Mouse (Mus musculus) 3134 (cell line): Measurements from ENCODE around the gene Ucp3.

Source experiments
- DNase-seq: peaks from one replicate; pipeline ENCODE4 v3.0.0-alpha.2; 2011; ENCODE audit warnings: low spot score; ENCODE audit not compliant: insufficient read length; ENCODE audit errors: extremely low read depth

Gene Ucp3

DNA sequence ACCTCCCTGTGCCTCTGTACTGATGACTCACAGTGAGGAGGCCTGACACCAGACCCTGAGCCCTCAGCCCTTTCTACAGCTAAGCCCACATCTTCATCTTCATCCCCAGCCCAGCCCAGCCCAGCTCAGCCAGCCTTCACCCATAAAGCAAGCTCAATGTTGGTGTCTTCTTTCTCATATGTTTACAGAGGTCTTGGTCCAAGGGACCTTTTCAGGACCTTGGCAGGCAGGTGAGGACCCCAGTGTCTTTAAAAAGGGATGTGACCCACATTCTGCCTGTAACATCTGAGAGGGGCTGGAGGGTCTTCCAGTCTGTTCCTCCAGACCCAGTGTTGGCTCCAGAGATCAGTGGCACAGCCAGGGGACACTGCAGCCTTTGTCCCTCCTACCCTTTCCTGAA is 26.7 kb downstream of the Ucp3 start:
- DNase-seq: no peak

DNA sequence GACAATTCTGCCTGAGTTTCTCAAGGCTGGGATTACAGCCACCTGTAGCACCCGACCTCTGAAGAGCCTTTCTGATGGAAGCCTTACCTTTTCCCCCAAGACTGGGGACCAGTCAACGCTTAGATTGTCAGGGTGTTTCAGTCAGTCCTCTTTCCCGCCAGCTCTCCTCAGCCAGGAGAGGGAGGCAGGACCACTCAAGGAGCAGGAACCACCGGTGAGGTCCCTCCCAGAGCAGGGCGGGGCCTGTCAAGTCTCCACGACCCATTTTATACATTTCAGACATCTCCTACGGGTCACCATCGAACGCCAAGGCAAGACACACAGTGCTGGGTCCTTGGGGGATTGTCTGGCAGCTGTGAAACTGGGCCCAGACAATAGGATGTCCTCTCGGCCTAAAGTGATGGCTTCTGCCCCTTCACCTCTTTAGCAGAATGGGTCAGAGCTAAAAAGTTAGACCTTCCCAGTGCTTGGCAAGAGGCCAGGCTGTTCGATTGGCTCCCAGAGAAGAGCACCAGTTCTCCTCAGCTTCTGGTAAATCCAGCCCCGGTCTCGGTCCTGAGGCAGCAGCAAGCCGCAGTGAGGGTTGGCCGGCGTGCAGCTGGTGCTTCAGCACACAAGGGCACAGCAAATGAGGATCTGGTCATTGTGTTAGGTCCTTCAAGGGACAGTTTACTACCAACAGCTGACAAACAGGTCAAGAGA is 27.6 kb downstream of the Ucp3 start:
- DNase-seq: no peak

DNA sequence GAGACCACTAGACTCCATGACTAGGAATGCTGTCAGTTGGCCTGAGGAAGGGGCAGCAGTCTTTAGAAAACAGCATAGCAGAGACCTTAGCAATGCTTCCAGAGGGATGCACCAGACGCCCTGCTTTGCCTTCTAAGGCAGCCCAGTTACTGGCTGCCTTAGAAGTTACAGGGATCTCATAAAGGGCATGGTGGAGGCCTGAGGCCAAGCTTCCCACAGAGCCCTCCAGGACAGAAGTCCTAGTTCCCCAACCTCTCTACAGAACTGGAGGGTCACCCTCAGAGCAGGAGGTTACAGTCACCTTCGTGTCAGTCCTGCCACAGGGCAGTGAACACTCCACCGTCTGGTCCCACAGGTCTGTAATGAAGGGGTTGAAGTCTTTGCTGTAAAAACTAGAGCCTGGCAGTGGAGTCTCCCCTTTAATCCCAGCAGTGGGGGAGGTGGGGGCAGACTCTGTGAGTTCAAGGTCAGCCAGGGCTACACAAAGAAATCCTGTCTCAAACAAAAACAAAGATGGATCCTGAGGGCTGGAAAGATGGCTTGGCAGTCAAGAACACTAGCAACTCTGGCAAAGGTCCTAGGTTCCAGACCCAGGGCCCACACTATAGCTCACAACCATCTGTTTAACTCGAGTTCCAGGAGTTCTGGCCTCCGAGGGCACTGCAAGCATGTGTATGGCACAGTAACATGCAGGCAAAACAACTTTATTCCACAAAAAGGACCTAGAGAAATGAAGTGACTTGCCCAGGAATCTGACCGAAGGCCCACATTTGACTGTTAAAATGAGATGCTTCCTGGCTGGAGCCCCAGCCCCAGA is 28.4 kb downstream of the Ucp3 start:
- no peak for DNase-seq

DNA sequence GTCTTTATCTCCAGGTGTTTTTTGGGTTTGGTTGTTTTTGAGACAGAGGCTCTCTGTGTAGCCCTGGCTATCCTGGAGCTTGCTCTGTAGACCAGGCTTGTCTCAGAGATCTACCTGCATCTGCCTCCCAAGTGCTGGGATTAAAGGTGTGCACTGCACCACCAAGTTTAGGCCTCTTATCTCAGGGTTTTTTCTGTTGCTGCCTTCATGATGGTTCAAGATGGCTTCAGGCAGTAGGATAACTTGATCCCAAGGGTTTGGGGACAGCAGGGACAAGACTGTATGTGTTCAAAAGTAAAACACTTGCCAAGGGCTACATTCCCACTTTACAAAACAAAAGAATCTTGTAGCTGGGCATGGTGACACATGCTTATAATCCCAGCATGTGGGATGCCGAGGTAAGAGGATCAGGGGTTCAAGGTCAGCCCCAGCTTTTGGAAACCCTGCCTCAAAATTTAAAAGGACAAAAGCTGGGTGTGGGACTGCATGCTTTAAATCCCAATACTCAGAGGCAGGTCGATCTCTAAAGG is 29.1 kb downstream of the Ucp3 start:
- DNase-seq: no peak

DNA sequence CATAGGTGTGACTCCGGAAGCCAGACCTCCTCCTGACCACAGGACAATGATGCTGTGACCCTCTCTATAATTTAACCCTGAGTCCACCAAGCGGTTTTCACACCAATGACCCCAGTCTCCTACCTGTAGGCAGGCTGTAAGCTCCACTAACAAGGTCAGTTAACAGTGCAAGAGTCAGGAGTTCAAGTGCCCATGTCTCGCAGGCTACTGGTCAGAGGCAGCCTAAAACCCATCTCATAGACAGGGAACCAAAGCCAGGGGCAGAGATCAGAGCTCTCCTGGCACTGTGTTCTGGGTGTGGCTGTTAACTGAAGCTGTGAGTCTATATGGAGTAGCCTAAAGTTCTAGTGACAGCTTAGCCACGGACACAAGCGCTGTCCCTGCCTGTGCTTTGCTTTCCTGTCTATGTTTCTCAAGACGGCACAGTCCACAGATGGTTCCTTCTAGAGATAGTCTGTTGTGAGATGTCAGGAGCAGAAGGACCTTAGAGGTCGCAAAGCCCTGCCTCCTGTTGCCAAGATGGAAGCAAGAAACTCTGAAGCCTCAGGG is 29.7 kb downstream of the Ucp3 start:
- no peak for DNase-seq

DNA sequence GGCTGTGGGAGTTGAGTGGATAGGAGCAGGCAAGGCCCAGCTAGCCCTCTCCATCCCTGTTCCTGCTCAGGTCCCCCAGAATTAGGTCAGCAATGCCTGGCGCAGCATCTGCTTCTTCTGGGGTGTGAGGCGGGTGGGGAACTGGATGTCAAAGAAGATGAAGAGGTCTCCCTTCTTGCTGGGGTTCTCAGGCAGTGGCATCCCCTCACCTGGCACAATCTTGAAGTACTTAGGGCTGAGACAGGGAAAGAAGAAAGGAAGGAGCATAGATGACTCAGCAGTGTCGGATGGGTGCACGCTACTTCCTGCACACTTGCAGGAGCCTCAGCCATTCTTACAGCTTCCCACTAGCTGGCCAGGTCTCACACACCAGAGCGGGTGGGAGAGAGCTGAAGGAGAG is 30.3 kb downstream of the Ucp3 start:
- no peak for DNase-seq

DNA sequence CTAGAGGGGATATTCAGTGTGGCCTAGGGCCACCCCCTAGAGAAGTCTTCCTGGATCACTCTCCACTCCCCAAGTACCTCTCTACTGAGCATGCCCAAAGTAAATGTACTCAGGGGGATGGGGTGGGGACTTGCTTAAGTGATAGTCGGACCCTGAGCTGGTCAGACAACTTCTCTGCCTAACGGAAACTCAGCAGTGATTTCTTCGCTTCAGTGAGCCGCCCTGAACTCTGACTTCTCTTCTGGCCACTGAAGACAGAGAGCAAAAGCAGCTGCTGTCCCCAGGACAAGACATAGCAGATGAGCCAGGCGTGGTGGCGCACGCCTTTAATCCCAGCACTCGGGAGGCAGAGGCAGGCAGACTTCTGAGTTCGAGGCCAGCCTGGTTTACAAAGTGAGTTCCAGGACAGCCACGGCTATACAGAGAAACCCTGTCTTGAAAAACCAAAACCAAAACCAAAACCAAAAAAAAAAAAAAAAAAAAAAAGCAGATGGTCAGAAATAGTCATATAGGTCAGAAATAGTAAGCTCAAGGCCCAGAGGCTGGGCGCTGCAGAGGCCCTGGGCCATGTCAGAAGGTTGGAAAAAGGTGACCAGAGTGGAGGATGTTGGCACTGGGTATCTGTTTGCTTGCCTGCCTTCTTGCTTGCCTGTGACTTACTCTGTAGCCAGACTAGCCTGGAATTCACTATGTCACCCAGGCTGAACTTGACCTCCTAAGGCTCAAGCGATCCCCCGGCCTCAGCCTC is 32.1 kb downstream of the Ucp3 start:
- no peak for DNase-seq

DNA sequence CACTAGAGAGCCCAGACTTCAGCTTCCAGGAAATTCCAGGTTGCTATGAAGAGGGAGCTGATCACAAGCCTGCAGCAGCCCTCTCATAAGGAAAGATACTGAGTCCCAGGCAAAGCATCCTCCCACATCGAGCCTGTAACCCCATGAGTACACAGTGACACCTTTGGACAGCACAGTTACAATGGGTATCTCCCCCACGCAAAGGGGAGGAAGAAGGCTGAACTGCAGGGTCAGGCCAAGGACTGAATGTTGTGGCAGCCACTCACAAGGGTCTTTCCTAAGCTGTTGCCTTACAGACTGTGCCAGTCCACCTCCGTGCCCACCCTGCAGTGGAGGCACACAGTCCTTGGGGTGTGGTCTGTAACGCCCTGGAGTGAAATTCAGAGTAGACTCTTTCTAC is 33.7 kb downstream of the Ucp3 start:
- DNase-seq: no peak

DNA sequence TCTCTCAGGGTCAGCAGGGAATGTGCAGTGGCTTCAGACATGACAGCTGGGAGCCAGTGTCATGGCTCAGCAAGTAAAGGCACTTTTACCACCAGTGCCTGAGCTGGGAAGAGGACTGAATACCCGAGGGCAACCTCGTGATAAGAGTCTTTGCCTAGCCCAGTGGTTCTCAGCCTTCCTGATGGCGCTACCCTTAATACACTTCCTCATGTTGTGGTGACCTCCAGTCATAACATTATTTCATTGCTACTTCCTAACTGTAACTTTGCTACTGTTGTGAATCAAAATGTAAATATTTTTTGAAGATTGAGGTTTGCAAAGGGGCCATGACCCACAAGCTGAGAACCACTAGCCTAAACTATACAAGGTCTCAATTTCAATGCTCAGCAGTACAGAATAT is 35.9 kb downstream of the Ucp3 start:
- no peak for DNase-seq

DNA sequence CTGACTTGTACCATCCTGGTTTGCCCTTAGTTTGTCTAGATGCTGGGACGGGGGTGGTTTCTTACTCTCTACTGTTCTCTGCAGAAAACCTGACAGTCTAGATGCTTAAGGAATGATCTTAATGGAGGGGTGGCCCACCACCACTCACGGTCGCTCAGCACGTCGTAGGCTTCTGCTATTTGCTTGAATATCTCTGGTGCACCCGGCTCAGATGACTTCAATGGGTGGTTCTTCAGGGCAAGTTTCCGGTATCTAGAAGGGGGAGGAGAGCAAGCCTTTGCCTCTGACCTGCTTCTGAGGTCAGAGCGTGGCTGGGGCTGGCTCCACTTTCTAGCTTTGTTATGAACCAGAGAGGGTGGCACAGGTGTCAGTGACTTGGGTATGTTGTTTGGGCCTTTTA is 38.8 kb downstream of the Ucp3 start:
- no peak for DNase-seq

DNA sequence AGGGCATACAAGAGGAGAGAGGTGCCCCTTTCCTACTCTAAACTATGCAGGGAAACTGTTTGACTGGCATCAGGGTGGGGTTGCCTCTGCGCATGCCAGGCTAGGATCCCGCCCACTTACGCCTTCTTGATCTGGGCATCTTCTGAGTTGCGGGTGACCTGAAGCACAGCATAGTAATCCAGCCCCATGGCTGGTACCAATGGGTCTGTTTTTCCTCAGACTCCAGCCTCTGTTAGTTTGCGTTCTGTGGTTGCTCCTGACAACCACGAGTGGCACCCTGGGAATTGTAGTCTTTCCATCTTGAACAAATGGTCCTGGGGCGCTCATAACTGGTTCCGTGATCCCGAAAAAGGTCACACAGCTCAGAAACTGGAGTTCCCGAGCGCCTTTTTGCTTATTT is 41.8 kb downstream of the Ucp3 start, which contains the start of gene Dnajb13:
Gene Dnajb13, minus strand, starts transcription at position 388 of the 400 bp plus-strand sequence.
- no peak for DNase-seq

DNA sequence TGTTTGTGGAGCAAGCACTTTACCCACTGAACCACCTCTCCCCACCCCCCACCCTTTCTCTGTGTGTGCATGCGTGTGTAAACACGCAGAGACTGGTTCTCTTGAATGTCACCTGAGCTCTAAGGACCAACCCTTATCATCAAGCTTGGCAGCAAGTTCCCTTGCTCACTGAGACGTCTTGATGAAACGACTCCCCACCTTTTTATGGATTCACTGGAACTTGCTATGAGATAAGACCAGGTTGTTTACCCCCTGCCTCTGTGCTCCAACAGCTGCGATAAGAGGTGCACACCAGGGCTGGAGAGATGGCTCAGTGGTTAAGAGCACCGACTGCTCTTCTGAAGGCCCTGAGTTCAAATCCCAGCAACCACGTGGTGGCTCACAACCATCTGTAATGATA is 47.4 kb downstream of the Ucp3 start:
- no peak for DNase-seq

DNA sequence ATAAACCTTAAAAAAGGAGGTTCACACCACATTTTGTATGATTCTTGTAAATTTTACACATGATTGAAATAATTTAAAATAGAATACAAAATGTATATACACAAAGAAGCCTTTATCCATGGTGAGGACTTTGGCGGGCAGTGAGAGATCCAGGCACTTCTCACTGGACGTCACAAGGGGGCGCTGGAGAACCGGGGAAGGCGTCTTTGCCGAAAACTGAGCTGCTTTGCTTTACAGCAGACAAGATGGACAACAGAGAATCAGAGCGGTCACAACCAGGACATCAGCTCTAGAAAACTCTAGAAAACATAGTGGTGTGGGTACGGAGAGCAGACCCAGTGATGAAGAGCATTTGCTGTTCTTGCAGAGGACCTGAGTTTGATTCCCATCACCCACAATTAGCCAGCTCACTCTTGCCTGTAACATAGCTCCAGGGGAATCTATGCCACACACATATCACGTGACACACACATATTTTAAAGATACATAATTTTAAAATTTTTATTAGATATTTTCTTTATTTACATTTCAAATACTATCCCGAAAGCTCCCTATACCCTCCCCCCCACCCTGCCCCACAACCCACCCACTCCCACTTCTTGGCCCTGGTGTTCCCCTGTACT is 48.0 kb downstream of the Ucp3 start:
- peak; percentile 57 for DNase-seq

DNA sequence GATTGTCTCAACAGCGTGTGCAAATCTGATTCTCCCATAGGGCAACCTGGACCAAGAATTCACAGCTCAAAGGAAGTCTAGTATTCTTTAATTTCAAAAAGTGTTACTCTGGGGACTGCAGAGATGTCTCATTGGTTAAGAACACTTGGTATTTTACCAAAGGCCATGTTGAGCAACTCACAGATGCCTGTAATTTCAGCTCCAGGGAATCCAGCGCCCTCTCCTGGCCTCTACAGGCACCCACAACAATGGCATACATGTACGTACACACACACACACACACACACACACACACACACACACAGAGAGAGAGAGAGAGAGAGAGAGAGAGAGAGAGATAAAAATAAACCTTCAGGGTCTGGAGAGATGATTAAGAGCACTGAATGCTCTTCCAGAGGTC is 49.4 kb downstream of the Ucp3 start:
- no peak for DNase-seq

DNA sequence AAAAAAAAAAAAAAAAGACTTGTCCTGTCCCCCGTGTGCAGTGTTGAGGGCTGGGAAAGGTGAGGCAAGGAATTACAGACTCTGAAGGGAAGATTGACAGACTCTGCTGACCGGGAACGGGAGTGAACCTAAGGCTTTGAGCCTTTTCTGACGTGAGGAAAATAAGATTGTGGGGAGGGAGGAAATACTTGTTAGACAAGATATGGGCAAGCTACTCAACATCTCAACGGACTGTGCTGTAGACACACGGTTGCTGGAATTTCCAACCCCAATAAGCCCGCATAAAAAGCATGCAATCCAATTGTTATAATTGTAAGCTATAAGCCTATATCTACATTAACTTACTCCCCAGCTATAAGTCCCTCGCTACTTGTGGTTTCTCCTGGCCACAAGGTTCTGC is 51.9 kb downstream of the Ucp3 start:
- DNase-seq: no peak

DNA sequence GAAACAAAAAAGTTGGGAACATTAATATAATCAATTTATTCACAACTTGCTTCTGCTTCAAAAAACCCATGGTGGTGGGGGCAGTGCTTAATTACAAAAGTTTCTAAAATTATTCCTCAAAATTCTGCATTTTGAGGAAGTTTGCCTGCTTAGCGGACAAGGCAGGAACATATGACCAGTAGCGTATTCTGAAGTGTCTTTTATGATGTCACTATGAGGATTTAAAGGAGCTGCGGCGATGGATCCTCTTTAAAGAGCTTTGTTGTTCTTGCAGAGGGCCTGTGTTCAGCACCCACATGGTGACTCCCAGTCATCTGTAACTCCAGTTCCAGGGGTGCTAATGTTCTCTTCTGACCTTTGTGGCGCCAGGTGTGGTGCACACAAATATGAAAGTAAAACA is 58.0 kb downstream of the Ucp3 start:
- no peak for DNase-seq

DNA sequence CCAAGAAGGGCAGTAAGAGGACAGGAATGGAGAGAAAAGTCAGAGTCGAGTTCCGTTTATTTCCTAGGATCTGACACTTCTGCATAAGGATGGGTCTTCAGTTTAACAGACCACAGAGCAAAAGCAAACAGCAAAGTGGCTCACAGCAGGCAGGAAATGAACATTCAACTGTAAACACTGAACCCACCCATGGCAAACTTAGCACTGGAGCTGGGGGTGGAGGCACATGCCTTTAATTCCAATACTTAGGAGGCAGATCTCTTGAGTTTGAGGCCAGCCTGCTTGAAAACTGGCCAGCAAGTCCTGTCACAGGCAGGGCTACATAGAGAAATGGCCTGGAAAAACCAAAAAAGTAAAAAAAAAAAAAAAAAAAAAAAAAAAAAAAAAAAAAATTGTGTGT is 60.7 kb downstream of the Ucp3 start:
- DNase-seq: no peak

DNA sequence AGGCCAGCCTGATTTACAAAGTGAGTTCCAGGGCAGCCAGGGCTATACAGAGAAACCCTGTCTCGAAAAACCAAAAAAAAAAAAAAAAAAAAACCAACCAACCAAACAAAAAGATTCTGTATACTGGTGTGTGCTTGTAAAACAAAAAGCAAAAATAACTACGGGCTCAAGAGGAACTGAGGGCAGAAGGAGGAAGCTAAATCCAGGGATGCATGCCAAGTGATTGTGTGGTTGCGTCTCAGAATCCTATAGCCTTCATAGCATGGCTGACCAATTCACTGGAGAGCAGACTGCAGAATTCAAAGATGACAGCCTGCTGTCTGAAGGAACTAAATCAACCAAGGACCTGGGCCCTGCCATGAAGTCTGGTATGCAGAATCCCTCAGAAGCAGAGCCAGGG is 61.4 kb downstream of the Ucp3 start:
- DNase-seq: no peak

DNA sequence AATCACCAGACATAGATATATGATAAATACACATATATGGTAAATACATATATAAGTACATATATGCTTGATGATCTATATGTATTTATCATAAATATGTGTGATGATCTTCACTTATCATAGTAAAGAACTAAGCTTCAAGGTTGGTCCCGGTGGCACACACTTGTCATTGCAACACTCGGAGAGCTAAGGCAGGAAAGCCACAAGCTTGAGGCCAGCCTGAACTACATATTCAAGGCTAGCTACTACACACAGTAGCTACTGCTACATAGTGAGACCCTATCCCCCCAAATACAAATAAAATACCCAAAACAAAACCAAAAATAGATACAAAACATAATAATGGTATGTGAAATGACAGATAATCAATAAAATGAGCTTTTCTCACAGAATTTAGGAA is 63.0 kb downstream of the Ucp3 start:
- no peak for DNase-seq
